Mouse (Mus musculus): ENCODE results near the gene Parva. TPM values are rescaled to one million over a fixed set of nuclear protein-coding genes. Genes with fewer than 3 reads are reported as not detected.

Gene Parva
- 80.2 and 93.0 TPM in 2 replicates for polyA plus RNA-seq (2015; fragmentation: Nextera tagmentation; extraction: Ambion mirVana)

DNA sequence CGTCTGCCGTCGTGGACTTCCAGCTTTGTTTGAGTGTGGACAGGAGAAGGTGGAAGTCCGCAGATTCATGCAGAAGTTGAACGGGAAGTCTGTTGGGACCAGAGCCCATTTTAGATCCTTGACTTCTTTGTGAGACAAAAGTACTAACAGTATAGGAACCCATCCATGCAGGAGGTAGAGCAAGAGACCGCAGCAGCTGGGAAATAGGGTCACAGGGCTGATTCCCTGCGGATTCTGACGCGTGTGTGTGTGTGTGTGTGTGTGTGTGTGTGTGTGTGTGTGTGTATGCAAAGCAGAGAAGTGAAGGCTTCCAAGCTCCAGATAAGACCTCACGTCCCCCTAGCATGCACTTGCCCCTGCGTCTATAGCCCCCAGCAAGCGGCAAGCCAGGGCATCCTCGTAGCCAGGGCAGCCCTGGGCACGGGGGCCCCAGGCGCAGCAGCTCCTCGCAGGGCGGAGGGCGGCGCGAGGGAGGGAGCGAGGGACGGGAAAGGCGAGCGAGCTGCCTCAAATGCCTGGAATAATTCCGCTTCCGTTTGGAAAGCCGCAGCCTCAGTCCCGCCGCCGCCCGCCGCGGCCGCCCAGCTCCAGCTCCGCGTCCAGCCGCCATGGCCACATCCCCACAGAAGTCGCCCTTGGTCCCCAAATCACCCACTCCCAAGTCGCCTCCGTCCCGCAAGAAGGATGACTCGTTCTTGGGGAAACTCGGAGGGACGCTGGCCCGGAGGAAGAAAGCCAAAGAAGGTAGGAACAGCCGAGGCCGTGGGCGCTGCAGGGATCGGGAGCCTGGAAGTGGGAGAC, at the start of gene Parva:
Parva (plus strand) TSS at position 149 of the 801 bp plus-strand sequence.
- DNase-seq (ENCODE audit: low spot score) (peak; percentile 89), ATAC-seq (replicated peaks; ENCODE audit: low FRiP score, low read depth) (peak; percentile 73)
- no peaks in the 10 kb centered on the region for H3K36me3 ChIP-seq (ENCODE audit: insufficient read depth, low read length)
- peaks cover 19% of the 10 kb centered on the region for H3K4me1 ChIP-seq (replicated peaks; ENCODE audit: insufficient read depth, low read length)
- TF ChIP-seq CTCF (IDR thresholded peaks at IDR 0.05; ENCODE audit: low read depth): no peak
- peak within 1 kb of the TSS; percentile 98 for H3K9ac ChIP-seq (ENCODE audit: low read depth, low read length)
- H3K4me3 ChIP-seq (replicated peaks; ENCODE audit: low read depth, low read length): peak within 1 kb of the TSS; percentile 86
- WGBS: 1% methylated on average over 49 of the region's 49 CpGs
- no peaks in the 10 kb centered on the region for H3K27me3 ChIP-seq (ENCODE audit: insufficient read depth, low read length)
- peak within 1 kb of the TSS; percentile 99 for H3K27ac ChIP-seq
- no peaks in the 10 kb centered on the region for H3K9me3 ChIP-seq (replicated peaks; ENCODE audit: low read length)
- H3K4me2 ChIP-seq (ENCODE audit: low read length): peak within 1 kb of the TSS; percentile 83

DNA sequence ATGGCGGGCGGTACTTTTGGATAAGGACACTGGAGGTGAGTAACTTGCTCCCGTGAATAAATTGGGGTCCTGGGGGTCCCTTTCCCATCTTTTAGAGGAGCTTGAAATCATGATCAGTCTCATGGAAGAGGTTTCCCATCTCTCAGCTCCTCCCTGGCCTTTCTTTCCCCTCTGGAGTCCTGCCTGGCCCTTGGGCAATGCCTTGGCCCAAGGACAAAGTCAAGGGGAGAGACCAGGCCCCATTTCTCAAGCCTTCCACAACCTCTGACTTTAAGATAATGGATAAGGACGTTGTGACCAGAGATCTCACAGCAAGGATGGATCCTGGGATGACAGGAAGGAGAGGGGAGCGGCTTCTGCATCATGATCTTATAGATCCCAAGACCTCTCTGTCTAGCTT, 49.2 kb upstream of the Parva start:
- H3K4me3 ChIP-seq (replicated peaks; ENCODE audit: low read depth, low read length): no peak overlapping the region
- no peak overlapping the region for H3K9ac ChIP-seq (ENCODE audit: low read depth, low read length)
- ATAC-seq (replicated peaks; ENCODE audit: low FRiP score, low read depth) (no peak), DNase-seq (ENCODE audit: low spot score) (no peak)
- no peaks in the 10 kb centered on the region for H3K27me3 ChIP-seq (ENCODE audit: insufficient read depth, low read length)
- no peaks in the 10 kb centered on the region for H3K9me3 ChIP-seq (replicated peaks; ENCODE audit: low read length)
- H3K4me2 ChIP-seq (ENCODE audit: low read length): no peak overlapping the region
- no peak overlapping the region for H3K27ac ChIP-seq
- no peak for TF ChIP-seq CTCF (IDR thresholded peaks at IDR 0.05; ENCODE audit: low read depth)
- H3K4me1 ChIP-seq (replicated peaks; ENCODE audit: insufficient read depth, low read length): peaks cover 14% of the 10 kb centered on the region
- WGBS: 89% methylated on average over 5 of the region's 5 CpGs
- H3K36me3 ChIP-seq (ENCODE audit: insufficient read depth, low read length): no peaks in the 10 kb centered on the region

DNA sequence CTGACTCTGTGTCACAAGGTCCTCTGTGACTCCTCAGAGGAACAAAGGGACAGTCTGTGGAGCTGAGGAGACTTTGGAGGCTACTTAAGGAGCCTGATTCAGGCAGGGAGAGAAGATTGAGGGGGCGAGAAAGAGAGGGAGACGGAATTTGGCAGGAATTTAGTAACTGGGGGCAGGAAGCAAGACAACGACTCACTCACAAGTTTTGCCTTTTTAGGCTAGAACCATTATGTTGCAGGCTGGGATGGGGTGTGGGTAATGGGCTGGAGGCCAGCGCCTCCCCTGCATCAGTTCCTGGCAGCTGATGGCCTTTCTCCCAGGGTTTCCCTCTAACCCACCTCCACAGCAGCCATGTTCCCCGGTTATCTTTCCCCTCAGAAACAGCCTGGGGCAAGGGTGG, 48.8 kb upstream of the Parva start:
- no peak overlapping the region for H3K4me3 ChIP-seq (replicated peaks; ENCODE audit: low read depth, low read length)
- H3K4me1 ChIP-seq (replicated peaks; ENCODE audit: insufficient read depth, low read length): peaks cover 14% of the 10 kb centered on the region
- H3K4me2 ChIP-seq (ENCODE audit: low read length): no peak overlapping the region
- no peak overlapping the region for H3K9ac ChIP-seq (ENCODE audit: low read depth, low read length)
- H3K9me3 ChIP-seq (replicated peaks; ENCODE audit: low read length): no peaks in the 10 kb centered on the region
- DNase-seq (ENCODE audit: low spot score) (peak; percentile 47), ATAC-seq (replicated peaks; ENCODE audit: low FRiP score, low read depth) (no peak)
- no peaks in the 10 kb centered on the region for H3K27me3 ChIP-seq (ENCODE audit: insufficient read depth, low read length)
- 50% methylated on average over 5 of the region's 5 CpGs for WGBS
- H3K36me3 ChIP-seq (ENCODE audit: insufficient read depth, low read length): no peaks in the 10 kb centered on the region
- H3K27ac ChIP-seq: no peak overlapping the region
- no peak for TF ChIP-seq CTCF (IDR thresholded peaks at IDR 0.05; ENCODE audit: low read depth)

DNA sequence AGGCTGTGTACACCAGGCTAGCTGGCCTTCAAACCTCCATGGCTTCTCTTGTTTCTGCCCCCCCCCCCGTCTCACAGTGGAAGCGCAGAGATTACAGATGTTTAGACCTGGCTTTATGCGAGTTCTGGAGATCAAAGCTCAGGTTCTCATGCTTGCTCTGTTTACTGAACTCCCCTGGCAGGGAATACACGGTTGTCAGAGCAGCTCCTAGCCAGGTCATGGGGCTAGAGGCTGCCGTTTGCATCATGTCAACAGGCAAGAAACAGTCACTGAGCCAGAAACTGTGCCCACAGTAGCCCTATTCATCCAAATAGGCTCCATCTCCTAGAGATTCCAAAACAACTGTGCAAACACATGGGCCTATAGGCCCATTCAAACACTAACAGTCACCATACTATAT, 40.8 kb upstream of the Parva start:
- DNase-seq (ENCODE audit: low spot score): no peak
- H3K36me3 ChIP-seq (ENCODE audit: insufficient read depth, low read length): no peaks in the 10 kb centered on the region
- no peak overlapping the region for H3K9ac ChIP-seq (ENCODE audit: low read depth, low read length)
- no peak for ATAC-seq (replicated peaks; ENCODE audit: low FRiP score, low read depth)
- no peak for TF ChIP-seq CTCF (IDR thresholded peaks at IDR 0.05; ENCODE audit: low read depth)
- no peak overlapping the region for H3K4me3 ChIP-seq (replicated peaks; ENCODE audit: low read depth, low read length)
- 49% methylated on average over 5 of the region's 5 CpGs for WGBS
- H3K4me2 ChIP-seq (ENCODE audit: low read length): no peak overlapping the region
- H3K4me1 ChIP-seq (replicated peaks; ENCODE audit: insufficient read depth, low read length): peaks cover 5% of the 10 kb centered on the region
- no peaks in the 10 kb centered on the region for H3K9me3 ChIP-seq (replicated peaks; ENCODE audit: low read length)
- H3K27ac ChIP-seq: no peak overlapping the region
- no peaks in the 10 kb centered on the region for H3K27me3 ChIP-seq (ENCODE audit: insufficient read depth, low read length)

DNA sequence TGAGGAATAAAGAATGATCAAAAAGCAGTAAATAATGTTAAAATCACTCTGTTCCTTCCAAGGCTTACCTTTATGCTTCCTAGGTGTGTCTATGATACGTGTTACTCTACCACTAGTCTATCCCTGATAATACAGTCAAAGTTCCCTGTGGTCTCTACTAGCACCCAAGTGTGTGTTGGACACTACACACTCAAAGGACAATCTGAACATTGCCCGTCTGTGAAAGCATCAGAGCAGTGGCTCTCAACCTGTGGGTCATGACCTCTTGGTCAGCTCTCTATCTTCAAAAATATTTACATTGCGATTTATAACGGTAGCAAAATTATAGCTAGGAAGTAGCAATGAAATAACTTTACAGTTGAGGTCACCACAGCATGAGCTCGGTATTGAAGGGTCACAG, 39.4 kb upstream of the Parva start:
- DNase-seq (ENCODE audit: low spot score) (no peak), ATAC-seq (replicated peaks; ENCODE audit: low FRiP score, low read depth) (no peak)
- no peaks in the 10 kb centered on the region for H3K36me3 ChIP-seq (ENCODE audit: insufficient read depth, low read length)
- no peak for TF ChIP-seq CTCF (IDR thresholded peaks at IDR 0.05; ENCODE audit: low read depth)
- H3K27me3 ChIP-seq (ENCODE audit: insufficient read depth, low read length): no peaks in the 10 kb centered on the region
- H3K4me1 ChIP-seq (replicated peaks; ENCODE audit: insufficient read depth, low read length): peaks cover 5% of the 10 kb centered on the region
- H3K4me2 ChIP-seq (ENCODE audit: low read length): no peak overlapping the region
- no peak overlapping the region for H3K9ac ChIP-seq (ENCODE audit: low read depth, low read length)
- 72% methylated on average over 5 of the region's 5 CpGs for WGBS
- H3K27ac ChIP-seq: no peak overlapping the region
- H3K9me3 ChIP-seq (replicated peaks; ENCODE audit: low read length): no peaks in the 10 kb centered on the region
- H3K4me3 ChIP-seq (replicated peaks; ENCODE audit: low read depth, low read length): no peak overlapping the region

DNA sequence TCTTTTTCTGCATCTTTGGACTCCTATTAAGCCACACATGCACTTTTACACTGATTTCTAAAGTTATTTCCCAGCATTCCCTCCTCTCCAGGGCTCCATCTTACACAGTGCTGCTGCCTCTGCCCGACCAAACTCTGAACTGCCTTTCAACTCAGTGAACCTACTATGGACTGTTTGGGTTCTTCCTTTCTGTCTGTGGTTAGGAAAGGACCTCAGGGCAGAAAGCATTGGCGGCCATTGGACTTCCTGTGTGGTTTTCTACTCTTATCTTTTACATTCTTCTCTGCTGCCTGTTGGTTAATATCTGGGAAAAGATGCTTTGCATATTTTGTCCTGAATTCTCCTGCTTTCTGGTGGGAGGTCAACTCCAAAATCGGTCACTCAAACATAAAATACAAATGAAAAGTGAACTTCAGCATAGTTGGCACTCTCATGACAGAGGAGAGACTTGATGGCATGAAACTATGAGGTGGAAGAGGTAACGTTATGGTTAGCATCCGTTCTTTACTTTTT, 38.9 kb upstream of the Parva start:
- TF ChIP-seq CTCF (IDR thresholded peaks at IDR 0.05; ENCODE audit: low read depth): no peak
- ATAC-seq (replicated peaks; ENCODE audit: low FRiP score, low read depth) (no peak), DNase-seq (ENCODE audit: low spot score) (no peak)
- H3K27me3 ChIP-seq (ENCODE audit: insufficient read depth, low read length): no peaks in the 10 kb centered on the region
- H3K4me3 ChIP-seq (replicated peaks; ENCODE audit: low read depth, low read length): no peak overlapping the region
- no peaks in the 10 kb centered on the region for H3K9me3 ChIP-seq (replicated peaks; ENCODE audit: low read length)
- H3K9ac ChIP-seq (ENCODE audit: low read depth, low read length): no peak overlapping the region
- no peak overlapping the region for H3K27ac ChIP-seq
- H3K36me3 ChIP-seq (ENCODE audit: insufficient read depth, low read length): no peaks in the 10 kb centered on the region
- 69% methylated on average over 5 of the region's 5 CpGs for WGBS
- peaks cover 5% of the 10 kb centered on the region for H3K4me1 ChIP-seq (replicated peaks; ENCODE audit: insufficient read depth, low read length)
- no peak overlapping the region for H3K4me2 ChIP-seq (ENCODE audit: low read length)

Data from kidney, postnatal 0 days (tissue).